Mouse (Mus musculus): ENCODE results near the gene Lhpp. TPM values are rescaled to one million over a fixed set of nuclear protein-coding genes. Genes with fewer than 3 reads are reported as not detected.

Gene Lhpp
- polyA plus RNA-seq, 1 experiment from 2014 or later = 14.5 TPM

DNA sequence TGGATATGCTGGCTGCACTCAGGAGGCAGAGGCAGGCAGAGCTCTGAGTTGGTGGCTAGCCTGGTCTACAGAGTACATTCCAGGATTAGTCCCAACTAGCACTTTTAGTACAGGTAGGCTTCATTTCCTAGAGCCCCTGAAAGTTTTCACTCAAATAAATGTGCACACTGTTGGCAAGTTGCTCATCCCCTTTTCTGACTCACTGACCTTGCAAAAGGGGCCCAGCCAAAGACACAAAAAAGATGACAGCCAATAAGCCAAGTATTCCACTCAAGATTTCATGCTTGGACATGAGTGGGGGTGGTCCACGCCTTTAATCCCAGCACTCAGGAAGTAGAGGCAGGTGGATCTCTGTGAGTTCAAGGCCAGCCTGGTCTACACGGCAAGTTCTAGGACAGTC is 29.0 kb upstream of the Lhpp start:
- Histone ChIP-seq H3K27me3 (peaks cover 14% of the 10 kb centered on the region; the same call in 1 of the 2 replicates), H3K9me3 (replicated peaks) (no peaks in the 10 kb centered on the region), H3K36me3 (ENCODE audit: poor library complexity, severe bottlenecking) (no peaks in the 10 kb centered on the region), H3K27ac (no peak overlapping the region), H3K4me2 (no peak overlapping the region), H3K9ac (no peak overlapping the region), H3K4me3 (no peak overlapping the region), H3K4me1 (peaks cover 3% of the 10 kb centered on the region; the same call in 1 of the 2 replicates)
- WGBS = 92% methylated on average over 2 of the region's 2 CpGs
- no peak for ATAC-seq

DNA sequence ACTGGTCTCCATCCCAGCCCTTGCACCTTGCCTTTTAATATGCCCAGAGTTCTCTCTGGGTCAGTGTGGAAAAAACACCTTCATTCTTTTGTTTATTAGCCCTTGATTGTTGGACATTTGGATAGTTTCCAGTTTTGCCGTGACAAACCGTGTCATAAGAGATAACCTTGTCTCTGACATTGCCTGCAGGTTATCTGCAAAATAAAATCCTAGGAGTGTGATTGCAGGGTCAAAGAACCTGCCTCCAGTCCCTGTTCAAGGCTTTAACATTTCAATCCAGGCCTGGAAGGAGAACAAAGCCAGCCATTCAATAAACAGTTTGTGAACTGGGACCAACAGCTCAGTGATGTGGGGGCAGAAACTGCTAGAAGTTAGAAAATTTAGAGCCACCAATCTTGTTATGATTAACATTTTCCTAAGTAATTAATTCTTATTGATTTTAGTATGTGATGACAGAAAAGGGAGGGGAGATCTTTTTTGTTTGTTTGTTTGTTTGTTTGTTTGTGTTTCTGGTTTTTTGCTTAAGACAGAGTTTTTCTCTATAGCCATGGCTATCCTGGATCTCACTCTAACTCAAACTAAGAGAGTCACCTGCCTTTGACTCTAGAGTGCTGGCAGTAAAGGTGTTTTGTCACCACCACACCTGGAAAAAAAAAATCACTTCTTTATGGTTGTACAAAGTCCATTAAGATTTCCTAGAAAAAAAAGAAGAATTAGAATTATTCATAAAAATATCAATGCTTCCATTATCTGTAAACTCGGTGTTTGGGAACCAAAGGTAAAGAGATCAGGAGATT is 24.5 kb upstream of the Lhpp start:
- Histone ChIP-seq H3K4me3 (no peak overlapping the region), H3K4me1 (no peaks in the 10 kb centered on the region), H3K9ac (no peak overlapping the region), H3K36me3 (ENCODE audit: poor library complexity, severe bottlenecking) (no peaks in the 10 kb centered on the region), H3K27ac (no peak overlapping the region), H3K9me3 (replicated peaks) (no peaks in the 10 kb centered on the region), H3K27me3 (no peaks in the 10 kb centered on the region), H3K4me2 (no peak overlapping the region)
- WGBS = 68% methylated on average over 3 of the region's 3 CpGs
- ATAC-seq = no peak

DNA sequence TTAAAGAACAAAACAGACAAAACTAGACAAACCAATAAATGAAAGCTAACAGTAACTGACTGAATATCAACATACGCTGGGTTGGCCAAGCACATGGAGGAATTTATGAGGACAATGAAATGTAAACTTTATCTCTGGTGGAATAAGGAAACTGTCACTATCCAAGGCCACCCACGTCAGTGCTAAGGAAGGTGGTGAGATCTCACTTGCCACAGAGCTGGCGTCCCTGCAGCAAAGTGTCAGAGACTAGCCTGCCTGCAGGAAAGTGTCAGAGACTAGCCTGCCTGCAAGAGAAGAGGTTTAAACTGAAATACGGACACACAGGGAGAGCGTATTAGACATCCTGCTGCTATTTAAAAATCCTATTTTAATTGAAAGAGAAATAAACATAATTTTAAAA is 23.3 kb upstream of the Lhpp start:
- H3K4me3 ChIP-seq = no peak overlapping the region
- H3K27me3 ChIP-seq = no peaks in the 10 kb centered on the region
- no peaks in the 10 kb centered on the region for H3K4me1 ChIP-seq
- H3K4me2 ChIP-seq = no peak overlapping the region
- no peaks in the 10 kb centered on the region for H3K36me3 ChIP-seq (ENCODE audit: poor library complexity, severe bottlenecking)
- no peak overlapping the region for H3K27ac ChIP-seq
- 72% methylated on average over 5 of the region's 5 CpGs for WGBS
- H3K9me3 ChIP-seq (replicated peaks) = no peaks in the 10 kb centered on the region
- no peak overlapping the region for H3K9ac ChIP-seq
- ATAC-seq = no peak

GRCm38 (mm10) chr7:132589610-132590009 is 20.8 kb upstream of the Lhpp start:
- 66% methylated on average over 5 of the region's 5 CpGs for WGBS

DNA sequence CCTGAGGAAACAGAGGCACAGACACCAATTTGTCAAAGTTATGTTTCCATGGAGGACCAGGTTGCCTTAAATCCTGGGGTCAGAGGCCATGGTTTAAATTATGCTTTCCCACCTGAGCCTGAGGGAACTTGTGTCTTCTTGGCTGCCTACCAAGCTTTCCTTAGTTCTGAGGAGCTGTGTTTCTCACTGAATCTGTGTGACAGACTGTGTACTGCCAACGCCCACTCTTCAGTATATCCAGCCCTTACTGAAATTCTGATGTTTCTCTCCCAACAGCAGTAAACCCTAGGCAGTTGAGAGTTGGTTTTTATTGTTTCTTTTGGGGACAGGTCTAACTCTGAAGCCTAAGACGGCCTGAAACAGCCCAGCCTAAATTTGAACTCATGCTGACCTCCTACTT is 16.7 kb upstream of the Lhpp start:
- Histone ChIP-seq H3K4me1 (peaks cover 11% of the 10 kb centered on the region), H3K4me3 (no peak overlapping the region), H3K27ac (no peak overlapping the region), H3K27me3 (peaks cover 48% of the 10 kb centered on the region), H3K9me3 (replicated peaks) (no peaks in the 10 kb centered on the region), H3K36me3 (ENCODE audit: poor library complexity, severe bottlenecking) (no peaks in the 10 kb centered on the region), H3K9ac (no peak overlapping the region), H3K4me2 (no peak overlapping the region)
- ATAC-seq = no peak
- WGBS = 73% methylated on average over 2 of the region's 2 CpGs

More at GRCm38 (mm10) chr7:132589610-132590009, 20.8 kb upstream of the Lhpp start:
- no peaks in the 10 kb centered on the region for H3K4me1 ChIP-seq
- H3K36me3 ChIP-seq (ENCODE audit: poor library complexity, severe bottlenecking) = no peaks in the 10 kb centered on the region
- H3K9ac ChIP-seq = no peak overlapping the region
- no peaks in the 10 kb centered on the region for H3K9me3 ChIP-seq (replicated peaks)
- peaks cover 6% of the 10 kb centered on the region; the same call in 1 of the 2 replicates for H3K27me3 ChIP-seq
- H3K4me3 ChIP-seq = no peak overlapping the region
- no peak overlapping the region for H3K27ac ChIP-seq
- no peak for ATAC-seq
- no peak overlapping the region for H3K4me2 ChIP-seq

DNA sequence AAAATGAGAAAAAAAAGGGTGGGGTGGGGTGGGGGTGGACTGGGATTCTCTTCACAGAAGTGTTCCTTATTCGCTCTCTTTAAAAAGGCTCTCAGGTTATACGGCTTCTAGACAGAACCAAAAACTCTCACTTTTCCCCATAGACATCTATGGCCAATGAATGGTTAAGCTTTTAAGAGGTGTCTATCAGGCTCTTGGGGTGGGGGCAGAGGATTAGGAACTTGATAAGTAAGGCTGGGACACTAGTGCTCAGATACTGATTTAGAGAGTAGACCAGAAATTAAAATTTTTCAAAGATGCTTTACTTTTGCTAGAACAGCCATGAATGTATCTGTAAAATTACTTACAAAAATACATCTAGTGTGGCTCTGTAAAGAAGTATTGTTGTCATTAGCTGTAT is 16.1 kb upstream of the Lhpp start:
- Histone ChIP-seq H3K27ac (no peak overlapping the region), H3K27me3 (peaks cover 53% of the 10 kb centered on the region), H3K9ac (no peak overlapping the region), H3K4me1 (peaks cover 14% of the 10 kb centered on the region), H3K36me3 (ENCODE audit: poor library complexity, severe bottlenecking) (no peaks in the 10 kb centered on the region), H3K4me3 (no peak overlapping the region), H3K4me2 (no peak overlapping the region), H3K9me3 (replicated peaks) (no peaks in the 10 kb centered on the region)
- 96% methylated on average over 2 of the region's 2 CpGs for WGBS
- no peak for ATAC-seq

GRCm38 (mm10) chr7:132595787-132596186 is 14.7 kb upstream of the Lhpp start:
- no peak overlapping the region for H3K27ac ChIP-seq
- 83% methylated on average over 3 of the region's 3 CpGs for WGBS
- peaks cover 68% of the 10 kb centered on the region for H3K27me3 ChIP-seq
- no peak overlapping the region for H3K4me3 ChIP-seq
- no peak overlapping the region for H3K9ac ChIP-seq
- no peaks in the 10 kb centered on the region for H3K9me3 ChIP-seq (replicated peaks)
- no peak for ATAC-seq
- no peaks in the 10 kb centered on the region for H3K36me3 ChIP-seq (ENCODE audit: poor library complexity, severe bottlenecking)
- H3K4me2 ChIP-seq = no peak overlapping the region
- peaks cover 26% of the 10 kb centered on the region for H3K4me1 ChIP-seq

- Histone ChIP-seq H3K4me1 (peaks cover 26% of the 10 kb centered on the region), H3K9me3 (replicated peaks) (no peaks in the 10 kb centered on the region), H3K4me3 (peak overlapping the region; percentile 42), H3K4me2 (peak overlapping the region; percentile 72), H3K9ac (0 out of 2 replicates have a peak overlapping the region, but pooled peaks have one; percentile 9), H3K27me3 (peaks cover 77% of the 10 kb centered on the region), H3K27ac (no peak overlapping the region), H3K36me3 (ENCODE audit: poor library complexity, severe bottlenecking) (no peaks in the 10 kb centered on the region)
- ATAC-seq = no peak
- 2% methylated on average over 26 of the region's 26 CpGs for WGBS
Measured at GRCm38 (mm10) chr7:132596557-132597250, 13.7 kb upstream of the Lhpp start.

GRCm38 (mm10) chr7:132597251-132598041 is 13.0 kb upstream of the Lhpp start:
- Histone ChIP-seq H3K36me3 (ENCODE audit: poor library complexity, severe bottlenecking) (no peaks in the 10 kb centered on the region), H3K4me2 (peak overlapping the region; percentile 72), H3K9me3 (replicated peaks) (no peaks in the 10 kb centered on the region), H3K4me3 (peak overlapping the region; percentile 42), H3K27me3 (peaks cover 85% of the 10 kb centered on the region), H3K27ac (no peak overlapping the region), H3K9ac (0 out of 2 replicates have a peak overlapping the region, but pooled peaks have one; percentile 27), H3K4me1 (peaks cover 26% of the 10 kb centered on the region)
- WGBS = under 1% methylated on average over 44 of the region's 60 CpGs
- ATAC-seq = 0 out of 2 replicates have a peak, but pooled peaks have one; percentile 38

DNA sequence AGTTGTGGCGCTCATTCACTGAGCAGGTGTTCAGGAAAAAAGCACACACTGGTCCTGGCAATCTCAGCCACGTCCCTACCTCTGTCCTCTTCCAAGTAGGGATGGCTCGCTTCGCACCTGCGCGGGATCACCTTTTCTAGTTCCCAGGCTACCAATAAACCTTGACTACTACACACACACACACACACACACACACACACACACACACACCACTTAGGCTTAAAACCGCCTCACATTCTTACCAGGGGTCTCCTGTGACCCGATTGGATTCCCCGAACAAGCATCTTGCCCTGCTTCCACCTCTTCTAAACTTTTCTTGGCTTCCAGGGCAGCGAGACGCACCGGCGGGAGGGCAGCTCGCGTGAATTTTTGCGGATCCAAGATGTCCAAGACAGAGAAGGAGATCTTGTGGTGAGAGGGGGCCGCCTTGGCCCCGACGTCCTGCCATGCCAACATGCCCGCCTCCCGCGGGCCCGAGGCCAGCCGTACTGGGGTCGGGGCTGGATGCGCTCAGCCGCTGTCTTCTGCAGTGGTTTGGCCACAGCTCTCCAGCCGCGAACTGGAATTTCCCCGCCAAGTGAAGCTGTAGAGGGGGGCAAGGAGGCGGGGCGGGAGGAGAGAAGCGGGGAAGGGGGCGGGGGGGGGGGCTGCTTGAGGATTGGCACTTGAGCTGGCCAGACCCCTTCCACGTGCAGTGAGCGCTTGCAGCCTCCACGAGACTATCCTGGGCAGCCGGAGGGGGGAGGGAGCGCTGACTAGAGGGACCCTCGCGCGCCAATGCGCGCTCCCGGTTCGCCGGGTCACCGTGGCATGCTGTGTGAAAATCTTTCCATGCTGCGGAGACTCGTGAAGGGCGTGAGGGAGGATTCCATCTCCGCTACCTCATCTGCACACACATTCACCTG is 11.1 kb upstream of the Lhpp start, which contains the start of gene Nkx1-2:
Nkx1-2 (minus strand) TSS at position 567 of the 905 bp plus-strand sequence.
- Histone ChIP-seq H3K9ac (peak within 1 kb of the TSS; percentile 30; the same call in 1 of the 2 replicates), H3K27ac (no peak within 1 kb of the TSS), H3K27me3 (peaks cover 98% of the 10 kb centered on the region), H3K9me3 (replicated peaks) (no peaks in the 10 kb centered on the region), H3K4me2 (peak within 1 kb of the TSS; percentile 69), H3K4me3 (peak within 1 kb of the TSS; percentile 37), H3K4me1 (peaks cover 26% of the 10 kb centered on the region), H3K36me3 (ENCODE audit: poor library complexity, severe bottlenecking) (no peaks in the 10 kb centered on the region)
- under 1% methylated on average over 45 of the region's 52 CpGs for WGBS
- ATAC-seq = no peak

- no peak overlapping the region for H3K27ac ChIP-seq
- H3K9ac ChIP-seq = peak overlapping the region; percentile 30; the same call in 1 of the 2 replicates
Measured at GRCm38 (mm10) chr7:132600026-132600425, 10.4 kb upstream of the Lhpp start.

More at GRCm38 (mm10) chr7:132600026-132600425, 10.4 kb upstream of the Lhpp start:
- no peak for ATAC-seq
- Histone ChIP-seq H3K4me1 (peaks cover 26% of the 10 kb centered on the region), H3K4me2 (peak overlapping the region; percentile 69), H3K36me3 (ENCODE audit: poor library complexity, severe bottlenecking) (no peaks in the 10 kb centered on the region), H3K9me3 (replicated peaks) (no peaks in the 10 kb centered on the region), H3K4me3 (peak overlapping the region; percentile 37), H3K27me3 (peaks cover 99% of the 10 kb centered on the region)
- WGBS = 2% methylated on average over 9 of the region's 9 CpGs

Data from forebrain, embryonic 13.5 days (tissue).